Mouse (Mus musculus): ENCODE measurements around the gene Tmtc3. TPM values are rescaled to one million over a fixed set of nuclear protein-coding genes. Genes with fewer than 3 reads are reported as not detected.

Tmtc3 gene
- polyA plus RNA-seq (2016; fragmentation: Nextera tagmentation; extraction: Ambion mirVana), result 10.5 and 11.8 TPM in 2 replicates

GRCm38 (mm10) chr10:100487097-100487978, at the start of gene Tmtc3, which contains the start of gene Cep290:
TSS of gene Tmtc3 (minus strand) at chr10:100487350.
TSS of gene Cep290 (plus strand) at chr10:100487558.
- H3K4me3 ChIP-seq, result peak within 1 kb of the TSS; percentile 87
- under 1% methylated on average over 63 of the region's 63 CpGs for WGBS (ENCODE audit: insufficient replicate concordance)
- peak within 1 kb of the TSS; percentile 79 for H3K27ac ChIP-seq
- H3K4me1 ChIP-seq, result peaks cover 13% of the 10 kb centered on the region
- peaks cover 22% of the 10 kb centered on the region for H3K36me3 ChIP-seq
- no peaks in the 10 kb centered on the region for H3K27me3 ChIP-seq (replicated peaks)
- H3K9me3 ChIP-seq (replicated peaks), result no peaks in the 10 kb centered on the region
- H3K4me2 ChIP-seq, result peak within 1 kb of the TSS; percentile 89
- peak within 1 kb of the TSS; percentile 85 for H3K9ac ChIP-seq
- peak; percentile 96 for ATAC-seq

GRCm38 (mm10) chr10:100524499-100525390, 37.6 kb upstream of the Tmtc3 start:
- Histone ChIP-seq H3K36me3 (peaks cover 20% of the 10 kb centered on the region), H3K9ac (peak overlapping the region; percentile 42; the same call in 1 of the 2 replicates), H3K27ac (peak overlapping the region; percentile 81), H3K4me3 (peak overlapping the region; percentile 5; the same call in 1 of the 2 replicates), H3K27me3 (replicated peaks) (no peaks in the 10 kb centered on the region), H3K4me1 (peaks cover 23% of the 10 kb centered on the region), H3K9me3 (replicated peaks) (no peaks in the 10 kb centered on the region), H3K4me2 (peak overlapping the region; percentile 45)
- peak; percentile 97 for ATAC-seq
- WGBS (ENCODE audit: insufficient replicate concordance), result 56% methylated on average over 9 of the region's 9 CpGs

- WGBS (ENCODE audit: insufficient replicate concordance), result 88% methylated on average over 9 of the region's 9 CpGs
- no peak overlapping the region for H3K27ac ChIP-seq
- H3K36me3 ChIP-seq, result peaks cover 29% of the 10 kb centered on the region
- no peaks in the 10 kb centered on the region for H3K9me3 ChIP-seq (replicated peaks)
- H3K9ac ChIP-seq, result no peak overlapping the region
- no peaks in the 10 kb centered on the region for H3K27me3 ChIP-seq (replicated peaks)
- H3K4me3 ChIP-seq, result no peak overlapping the region
- ATAC-seq, result no peak
- H3K4me1 ChIP-seq, result peaks cover 21% of the 10 kb centered on the region
- no peak overlapping the region for H3K4me2 ChIP-seq
Measured at GRCm38 (mm10) chr10:100522330-100522729, 35.2 kb upstream of the Tmtc3 start.

- no peak for ATAC-seq
Measured at GRCm38 (mm10) chr10:100521617-100522016, 34.5 kb upstream of the Tmtc3 start.

GRCm38 (mm10) chr10:100508170-100508569, 21.0 kb upstream of the Tmtc3 start:
- H3K9ac ChIP-seq, result no peak overlapping the region
- ATAC-seq, result peak; percentile 88
- WGBS (ENCODE audit: insufficient replicate concordance), result 81% methylated on average over 1 of the region's 1 CpGs

More at GRCm38 (mm10) chr10:100521617-100522016, 34.5 kb upstream of the Tmtc3 start:
- Histone ChIP-seq H3K9me3 (replicated peaks) (no peaks in the 10 kb centered on the region), H3K9ac (no peak overlapping the region), H3K36me3 (peaks cover 29% of the 10 kb centered on the region), H3K4me1 (peaks cover 19% of the 10 kb centered on the region), H3K27ac (no peak overlapping the region), H3K4me3 (no peak overlapping the region), H3K27me3 (replicated peaks) (no peaks in the 10 kb centered on the region), H3K4me2 (no peak overlapping the region)
- 61% methylated on average over 4 of the region's 4 CpGs for WGBS (ENCODE audit: insufficient replicate concordance)

GRCm38 (mm10) chr10:100498309-100498708, 11.2 kb upstream of the Tmtc3 start:
- Histone ChIP-seq H3K9ac (no peak overlapping the region), H3K4me2 (peak overlapping the region; percentile 31), H3K36me3 (peaks cover 55% of the 10 kb centered on the region), H3K27me3 (replicated peaks) (no peaks in the 10 kb centered on the region), H3K4me1 (peaks cover 19% of the 10 kb centered on the region), H3K4me3 (no peak overlapping the region), H3K9me3 (replicated peaks) (no peaks in the 10 kb centered on the region), H3K27ac (peak overlapping the region; percentile 81)
- ATAC-seq, result peak; percentile 99
- 12% methylated on average over 3 of the region's 3 CpGs for WGBS (ENCODE audit: insufficient replicate concordance)

More at GRCm38 (mm10) chr10:100508170-100508569, 21.0 kb upstream of the Tmtc3 start:
- no peak overlapping the region for H3K4me3 ChIP-seq
- no peaks in the 10 kb centered on the region for H3K9me3 ChIP-seq (replicated peaks)
- peaks cover 27% of the 10 kb centered on the region for H3K36me3 ChIP-seq
- no peaks in the 10 kb centered on the region for H3K27me3 ChIP-seq (replicated peaks)
- no peak overlapping the region for H3K27ac ChIP-seq
- H3K4me1 ChIP-seq, result peaks cover 5% of the 10 kb centered on the region; the same call in 1 of the 2 replicates
- no peak overlapping the region for H3K4me2 ChIP-seq

GRCm38 (mm10) chr10:100491916-100492315, 4.8 kb upstream of the Tmtc3 start:
- Histone ChIP-seq H3K4me3 (no peak overlapping the region), H3K4me2 (no peak overlapping the region), H3K4me1 (peaks cover 6% of the 10 kb centered on the region), H3K36me3 (peaks cover 34% of the 10 kb centered on the region), H3K9ac (no peak overlapping the region), H3K27ac (no peak overlapping the region), H3K27me3 (replicated peaks) (no peaks in the 10 kb centered on the region), H3K9me3 (replicated peaks) (no peaks in the 10 kb centered on the region)
- ATAC-seq, result no peak
- 87% methylated on average over 7 of the region's 7 CpGs for WGBS (ENCODE audit: insufficient replicate concordance)

GRCm38 (mm10) chr10:100486701-100487096, 451 bp downstream of the Tmtc3 start:
- H3K4me2 ChIP-seq, result peak overlapping the region; percentile 89
- peak overlapping the region; percentile 85 for H3K9ac ChIP-seq
- H3K4me3 ChIP-seq, result peak overlapping the region; percentile 87
- H3K27me3 ChIP-seq (replicated peaks), result no peaks in the 10 kb centered on the region
- H3K27ac ChIP-seq, result peak overlapping the region; percentile 79
- under 1% methylated on average over 13 of the region's 13 CpGs for WGBS (ENCODE audit: insufficient replicate concordance)
- H3K9me3 ChIP-seq (replicated peaks), result no peaks in the 10 kb centered on the region
- ATAC-seq, result peak; percentile 18
- peaks cover 15% of the 10 kb centered on the region; the same call in 1 of the 2 replicates for H3K36me3 ChIP-seq
- peaks cover 13% of the 10 kb centered on the region for H3K4me1 ChIP-seq

- ATAC-seq, result no peak
- WGBS (ENCODE audit: insufficient replicate concordance), result 81% methylated on average over 3 of the region's 3 CpGs
- peaks cover 29% of the 10 kb centered on the region for H3K36me3 ChIP-seq
Measured at GRCm38 (mm10) chr10:100479538-100479937, 7.6 kb downstream of the Tmtc3 start.

GRCm38 (mm10) chr10:100475040-100475439, 12.1 kb downstream of the Tmtc3 start:
- Histone ChIP-seq H3K27me3 (replicated peaks) (no peaks in the 10 kb centered on the region), H3K4me3 (no peak overlapping the region), H3K9ac (no peak overlapping the region), H3K4me1 (no peaks in the 10 kb centered on the region), H3K4me2 (no peak overlapping the region), H3K36me3 (peaks cover 45% of the 10 kb centered on the region), H3K9me3 (replicated peaks) (no peaks in the 10 kb centered on the region), H3K27ac (no peak overlapping the region)
- WGBS (ENCODE audit: insufficient replicate concordance), result 45% methylated on average over 3 of the region's 3 CpGs
- no peak for ATAC-seq

More at GRCm38 (mm10) chr10:100479538-100479937, 7.6 kb downstream of the Tmtc3 start:
- Histone ChIP-seq H3K9me3 (replicated peaks) (no peaks in the 10 kb centered on the region), H3K4me3 (no peak overlapping the region), H3K27ac (no peak overlapping the region), H3K4me2 (no peak overlapping the region), H3K27me3 (replicated peaks) (no peaks in the 10 kb centered on the region), H3K4me1 (no peaks in the 10 kb centered on the region), H3K9ac (no peak overlapping the region)

- peaks cover 45% of the 10 kb centered on the region for H3K36me3 ChIP-seq
Measured at GRCm38 (mm10) chr10:100460515-100460914, 26.6 kb downstream of the Tmtc3 start.

More at GRCm38 (mm10) chr10:100460515-100460914, 26.6 kb downstream of the Tmtc3 start:
- no peak for ATAC-seq
- no peak overlapping the region for H3K4me3 ChIP-seq
- no peak overlapping the region for H3K9ac ChIP-seq
- H3K4me2 ChIP-seq, result no peak overlapping the region
- no peaks in the 10 kb centered on the region for H3K4me1 ChIP-seq
- H3K9me3 ChIP-seq (replicated peaks), result no peaks in the 10 kb centered on the region
- H3K27me3 ChIP-seq (replicated peaks), result no peaks in the 10 kb centered on the region
- H3K27ac ChIP-seq, result no peak overlapping the region

Measured in liver, embryonic 12.5 days (tissue).